Mouse (Mus musculus) heart, postnatal 0 days (tissue): ENCODE results near the gene Pmvk.

Source experiments
- CTCF ChIP-seq: IDR thresholded peaks from 2 replicates; pipeline ENCODE4 v1.5.1; 2016; ENCODE audit warnings: antibody characterized with exemption, control low read depth, low read depth
- EP300 ChIP-seq: IDR thresholded peaks from 2 replicates; pipeline ENCODE4 v1.6.1; 2016; ENCODE audit warnings: antibody characterized with exemption, low read depth

GRCm38 (mm10) chr3:89434532-89434931 lies 19.8 kb upstream of the Pmvk start:
- TF ChIP-seq CTCF (no peak), EP300 (no peak)
